Mouse (Mus musculus): Measurements from ENCODE around the gene Meis2.

Meis2 gene

DNA sequence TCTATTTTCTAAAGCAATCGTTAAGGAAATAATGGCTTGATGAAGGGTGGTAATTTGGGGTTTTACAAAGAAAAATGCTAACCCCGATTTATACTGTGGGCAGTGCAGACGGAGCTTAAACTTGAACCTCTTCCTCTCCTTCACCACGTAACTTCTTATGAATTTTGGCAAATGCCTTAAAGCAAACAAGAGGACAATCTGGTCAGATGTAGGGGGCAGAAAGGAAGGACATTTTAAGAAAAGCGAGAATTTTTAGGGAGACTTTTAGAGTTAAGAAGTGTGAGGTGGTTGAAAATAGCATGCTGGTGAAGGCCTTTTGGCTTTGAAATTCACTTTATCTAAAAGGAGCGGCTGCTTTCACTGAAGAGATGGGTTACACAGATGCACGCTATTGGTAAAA is 3.3 kb upstream of the Meis2 start:
- in situ Hi-C loops (cut with MboI; ENCODE audit: low sequenced_read_pairs) = no loop called here

DNA sequence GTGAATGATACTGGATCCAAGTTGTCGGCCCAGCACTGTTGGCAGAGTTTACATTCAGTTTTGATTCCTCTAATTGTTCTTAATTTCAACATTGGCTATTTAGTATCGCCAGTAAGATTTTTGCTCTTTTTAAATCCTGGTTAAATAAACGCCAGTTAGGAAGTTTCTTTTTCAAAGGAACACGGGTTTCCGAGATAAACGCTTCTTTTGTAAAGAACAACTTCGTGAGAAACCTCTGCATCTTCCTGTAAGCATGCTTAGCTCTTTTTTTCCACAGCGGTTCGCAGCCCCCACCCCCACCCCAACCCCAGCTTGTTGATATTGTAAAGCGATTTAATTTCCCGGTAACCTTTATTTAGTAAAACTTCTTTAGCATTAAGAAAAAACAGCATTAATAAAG is 2.8 kb upstream of the Meis2 start:
- in situ Hi-C loops (cut with MboI; ENCODE audit: low sequenced_read_pairs) = no loop called here

GRCm38 (mm10) chr2:116067711-116068110 is 2.1 kb upstream of the Meis2 start:
- in situ Hi-C loops (cut with MboI; ENCODE audit: low sequenced_read_pairs) = no loop called here

DNA sequence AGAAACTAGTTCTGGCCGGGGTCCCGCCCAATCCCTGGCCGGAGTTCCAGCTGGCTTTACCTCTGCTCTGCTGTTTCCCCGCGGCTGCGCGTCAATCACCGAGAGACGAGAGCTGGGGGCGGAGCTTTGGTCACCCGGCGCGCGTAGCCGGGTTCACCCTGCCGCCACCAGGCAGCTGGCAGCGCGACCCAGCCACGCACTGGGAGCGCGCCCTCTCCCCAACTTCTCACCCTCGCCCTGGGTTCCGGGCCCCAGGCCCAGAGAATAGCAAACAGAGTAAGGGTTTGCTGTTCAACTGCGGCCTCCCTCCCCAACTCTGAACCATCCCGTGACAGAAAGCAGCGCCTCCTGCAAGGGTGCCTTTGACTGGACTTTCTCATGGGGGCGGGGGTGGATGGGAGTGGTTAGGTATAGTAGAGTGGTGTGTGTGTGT is 1.4 kb upstream of the Meis2 start:
- in situ Hi-C loops (cut with MboI; ENCODE audit: low sequenced_read_pairs) = no loop called here

- in situ Hi-C loops (cut with MboI; ENCODE audit: low sequenced_read_pairs) = no loop called here
Measured at GRCm38 (mm10) chr2:116066057-116066941, 660 bp upstream of the Meis2 start.

DNA sequence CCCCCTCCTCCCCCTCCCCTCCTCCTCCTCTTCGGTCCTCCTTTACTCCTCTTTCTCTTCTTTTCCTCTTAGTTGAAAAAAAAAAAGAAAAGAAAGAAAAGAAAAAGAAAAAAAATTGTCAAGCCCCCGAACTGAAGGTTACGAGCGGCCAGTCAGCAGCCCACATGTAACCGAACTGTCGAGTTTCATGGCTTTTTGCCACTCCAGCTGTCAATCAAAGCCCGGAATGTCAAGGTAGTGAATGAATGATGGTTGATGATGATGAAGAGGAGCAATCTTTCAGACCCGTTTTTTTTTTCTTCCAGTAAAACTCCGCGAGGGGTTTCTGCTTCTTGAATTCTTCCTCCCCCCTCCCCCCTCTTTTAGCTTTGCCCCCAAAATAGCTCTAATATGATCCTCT is 582 bp downstream of the Meis2 start:
- in situ Hi-C loops (cut with MboI; ENCODE audit: low sequenced_read_pairs) = no loop called here

- in situ Hi-C loops (cut with MboI; ENCODE audit: low sequenced_read_pairs) = no loop called here
Measured at GRCm38 (mm10) chr2:116064521-116064920, 1.1 kb downstream of the Meis2 start.

GRCm38 (mm10) chr2:116063819-116064293 is 1.8 kb downstream of the Meis2 start:
- in situ Hi-C loops (cut with MboI; ENCODE audit: low sequenced_read_pairs) = no loop called here

DNA sequence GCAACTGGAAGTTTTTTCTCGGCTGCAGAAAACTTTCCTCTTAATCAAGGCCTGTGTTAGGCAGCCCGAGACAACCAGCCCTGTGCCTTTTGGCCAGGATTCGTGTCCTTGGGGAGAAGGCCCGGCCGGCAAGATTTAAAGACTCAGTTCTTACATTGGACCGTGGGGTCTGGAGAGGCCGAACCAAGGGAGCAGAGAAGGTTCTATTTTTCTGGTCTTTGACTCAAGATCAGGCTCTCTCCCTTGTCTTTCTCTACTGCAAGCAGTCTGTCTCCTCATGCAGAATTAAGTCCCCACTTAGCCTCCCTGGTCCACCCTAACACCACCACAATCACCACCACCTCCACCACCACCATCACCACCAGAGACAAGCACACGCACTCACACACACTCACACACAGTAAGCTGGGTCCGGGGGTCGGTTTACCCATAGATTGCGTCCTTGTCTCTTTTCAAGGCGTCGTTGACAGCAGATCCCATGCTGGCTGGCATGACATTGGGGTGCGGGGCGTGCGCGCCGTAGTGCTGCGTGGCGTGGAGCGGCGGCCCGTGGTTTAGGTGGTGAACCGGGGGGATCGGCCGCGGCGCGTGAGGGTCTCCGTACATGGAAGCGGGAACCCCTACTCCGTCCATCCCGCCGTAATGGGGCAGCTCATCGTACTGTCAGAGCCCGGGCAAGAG is 2.7 kb downstream of the Meis2 start:
- in situ Hi-C loops (cut with MboI; ENCODE audit: low sequenced_read_pairs) = no loop called here

DNA sequence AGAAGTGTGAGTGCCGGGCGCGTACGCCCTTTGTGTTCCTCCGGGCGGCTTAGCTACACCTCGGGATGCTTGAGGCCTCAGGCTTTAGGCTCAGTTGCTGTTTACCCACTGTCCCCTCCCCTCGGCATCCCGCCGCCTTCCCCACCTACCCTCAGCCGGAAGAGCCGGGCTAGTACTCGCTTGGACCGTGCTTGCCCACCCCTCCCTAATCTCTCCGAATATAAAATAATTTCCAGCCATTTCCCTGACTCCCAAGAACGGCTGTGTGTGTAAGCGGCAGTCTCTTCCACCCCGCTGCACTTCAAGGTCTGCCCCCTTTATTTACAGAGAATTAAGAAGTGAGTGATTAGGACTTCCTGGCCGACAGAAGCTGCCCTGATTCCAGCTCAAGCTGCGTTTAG is 3.4 kb downstream of the Meis2 start:
- in situ Hi-C loops (cut with MboI; ENCODE audit: low sequenced_read_pairs) = no loop called here

DNA sequence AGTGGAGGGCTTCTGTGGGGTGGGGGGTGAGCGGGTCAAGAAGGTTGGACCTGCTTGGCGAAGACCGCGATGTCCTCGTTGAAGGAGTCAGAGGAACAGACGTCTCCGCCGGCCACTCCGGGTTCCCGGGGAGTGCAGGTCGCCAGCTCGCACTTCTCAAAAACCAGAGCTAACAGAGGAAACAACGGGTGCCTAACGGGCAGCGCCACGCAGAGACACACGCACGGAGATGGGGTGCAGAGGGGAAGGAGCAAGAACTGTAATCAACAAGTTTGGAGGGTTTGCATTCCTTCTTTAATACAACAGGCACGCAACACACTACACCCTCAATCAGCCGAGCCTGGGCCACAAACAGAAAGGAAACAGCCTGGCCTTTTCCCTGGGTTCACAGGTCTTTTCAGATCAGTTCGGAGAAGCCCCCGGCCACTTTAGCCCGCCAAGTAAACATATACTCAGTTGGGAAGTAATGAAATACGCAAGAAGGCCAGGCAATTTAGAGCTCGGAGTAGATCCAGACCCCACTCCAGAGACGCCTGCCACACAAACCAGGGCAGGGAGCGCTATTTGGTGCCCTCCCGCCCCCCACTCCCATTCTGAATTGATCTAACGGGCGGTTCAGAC is 4.1 kb downstream of the Meis2 start:
- in situ Hi-C loops (cut with MboI; ENCODE audit: low sequenced_read_pairs) = no loop called here

GRCm38 (mm10) chr2:116060701-116061400 is 4.8 kb downstream of the Meis2 start:
- in situ Hi-C loops (cut with MboI; ENCODE audit: low sequenced_read_pairs) = no loop called here

DNA sequence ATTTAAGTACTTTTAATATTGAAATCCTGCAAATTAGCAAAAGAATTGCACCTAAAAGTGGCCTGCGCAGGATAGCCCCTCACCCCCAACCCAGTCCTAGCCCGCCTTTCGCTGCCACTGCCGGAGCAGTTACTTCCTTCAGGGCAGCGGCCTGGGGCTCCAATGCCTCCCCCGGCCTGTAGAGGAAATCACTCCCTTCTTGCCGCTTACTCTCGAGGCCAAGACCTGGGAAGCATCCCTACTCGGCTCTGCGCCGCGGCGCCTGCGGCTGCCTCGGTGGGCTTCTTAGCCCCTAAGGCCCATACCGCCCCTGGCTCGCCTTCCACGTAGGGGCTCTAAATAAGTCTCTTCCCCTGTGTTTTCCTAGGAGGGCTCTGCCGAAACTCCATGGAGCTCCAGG is 5.4 kb downstream of the Meis2 start:
- in situ Hi-C loops (cut with MboI; ENCODE audit: low sequenced_read_pairs) = no loop called here

DNA sequence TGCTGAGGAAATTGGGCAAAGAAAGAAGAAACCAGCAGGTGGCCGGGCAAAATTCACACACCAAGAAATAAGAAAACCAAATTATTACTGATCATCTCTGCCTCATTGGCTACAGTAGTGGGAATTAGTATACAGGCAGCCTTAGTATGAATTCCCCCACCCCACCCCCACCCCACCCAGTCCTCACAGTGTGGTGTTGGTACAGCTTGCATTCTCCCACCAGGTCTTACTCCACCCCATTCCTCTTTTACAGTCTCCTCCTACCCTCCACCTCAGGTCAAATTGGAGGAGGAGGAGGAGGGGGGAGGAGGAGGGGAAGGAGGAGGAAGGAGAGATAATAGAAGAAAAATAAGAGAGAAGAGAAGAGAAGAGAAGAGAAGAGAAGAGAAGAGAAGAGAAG is 6.0 kb downstream of the Meis2 start:
- in situ Hi-C loops (cut with MboI; ENCODE audit: low sequenced_read_pairs) = no loop called here

- in situ Hi-C loops (cut with MboI; ENCODE audit: low sequenced_read_pairs) = no loop called here
Measured at GRCm38 (mm10) chr2:116059066-116059465, 6.6 kb downstream of the Meis2 start.

GRCm38 (mm10) chr2:116058511-116058910 is 7.1 kb downstream of the Meis2 start:
- in situ Hi-C loops (cut with MboI; ENCODE audit: low sequenced_read_pairs) = no loop called here

- in situ Hi-C loops (cut with MboI; ENCODE audit: low sequenced_read_pairs) = no loop called here
Measured at GRCm38 (mm10) chr2:116056826-116057225, 8.8 kb downstream of the Meis2 start.

GRCm38 (mm10) chr2:116055686-116056620 is 9.7 kb downstream of the Meis2 start:
- in situ Hi-C loops (cut with MboI; ENCODE audit: low sequenced_read_pairs) = no loop called here

DNA sequence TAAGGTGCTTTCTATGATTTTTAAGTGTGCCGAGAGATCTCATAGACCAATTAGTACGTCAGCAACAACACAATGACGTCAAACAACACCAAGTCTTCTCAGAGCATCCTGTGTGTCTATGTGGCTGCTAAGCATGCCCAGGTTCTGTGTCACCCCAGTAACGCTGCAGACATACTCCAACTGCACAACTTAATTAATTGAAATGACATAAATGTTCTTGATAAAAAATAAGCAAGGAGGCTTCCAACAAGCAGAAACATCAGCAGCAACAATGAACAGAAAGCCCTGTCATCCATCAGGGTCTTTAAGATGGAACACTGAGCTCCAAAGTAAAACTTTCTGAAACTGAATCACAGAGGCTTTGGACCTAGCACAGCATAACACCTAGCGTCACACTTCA is 11.7 kb downstream of the Meis2 start:
- in situ Hi-C loops (cut with MboI; ENCODE audit: low sequenced_read_pairs) = no loop called here

All from CH12F3 (cell line).